Mouse (Mus musculus) liver (tissue): Measurements from ENCODE around the gene Pde4dip.

Experiments
- DNase-seq: peaks from one replicate; pipeline ENCODE4 v3.0.0-alpha.2; 2020; ENCODE audit warnings: mixed read lengths

Gene Pde4dip

DNA sequence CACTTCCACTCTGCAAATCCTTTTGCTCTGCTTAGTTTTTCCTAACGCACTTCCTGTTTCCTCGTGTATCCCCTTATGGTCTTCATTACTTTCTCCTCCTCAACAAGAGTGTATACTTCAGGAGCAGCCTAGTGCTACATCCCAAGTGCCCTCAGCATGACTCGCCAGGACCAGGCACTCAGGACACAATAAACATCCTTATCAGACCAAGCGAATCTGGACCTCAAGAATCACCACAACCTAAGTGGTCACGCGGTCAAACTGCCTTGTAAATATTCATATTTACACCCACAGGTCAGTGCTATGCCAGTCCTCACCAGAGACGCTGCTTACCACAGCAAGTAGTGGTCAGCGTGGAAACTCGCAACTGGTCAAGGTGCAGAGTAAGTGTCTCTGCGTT, 139.7 kb downstream of the Pde4dip start:
- no peak for DNase-seq

DNA sequence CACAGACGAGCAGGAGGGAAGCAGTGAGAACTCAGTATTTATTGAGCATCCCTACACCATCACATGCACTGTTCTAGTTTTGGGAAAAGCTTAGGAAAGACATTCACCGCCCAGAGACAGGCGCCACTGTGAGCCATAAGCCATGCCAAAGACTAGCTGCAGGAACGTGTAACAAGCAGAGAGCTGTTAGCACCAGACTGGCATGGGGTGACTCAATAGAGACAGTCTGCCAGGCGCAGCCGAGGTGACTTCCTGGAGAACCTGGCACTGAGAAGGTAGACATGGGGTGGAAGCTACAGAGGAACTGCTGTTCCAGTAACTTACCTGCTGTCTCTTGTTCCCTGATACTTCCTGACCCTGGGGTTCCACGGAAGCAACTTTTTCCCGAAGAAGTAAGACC, 145.7 kb downstream of the Pde4dip start:
- DNase-seq: no peak

DNA sequence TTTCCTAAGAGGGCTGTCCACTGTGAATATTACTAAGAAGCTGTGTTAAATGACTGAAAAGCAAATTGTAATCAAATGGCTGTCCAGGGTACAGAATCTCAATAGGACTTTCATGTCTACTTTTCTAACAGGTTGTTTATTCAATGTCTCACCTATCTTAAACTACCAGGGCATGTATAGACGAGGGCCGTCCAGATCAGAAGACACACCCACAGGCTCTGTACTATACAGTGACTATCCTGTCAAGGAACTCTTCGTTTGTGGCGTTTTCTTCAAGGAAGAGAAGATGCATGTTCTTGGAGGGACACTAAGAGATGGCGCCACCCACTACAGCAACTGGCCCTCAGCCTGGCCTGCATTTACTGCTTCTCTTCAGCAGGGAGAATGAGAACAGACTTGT, 152.9 kb downstream of the Pde4dip start:
- DNase-seq: no peak

DNA sequence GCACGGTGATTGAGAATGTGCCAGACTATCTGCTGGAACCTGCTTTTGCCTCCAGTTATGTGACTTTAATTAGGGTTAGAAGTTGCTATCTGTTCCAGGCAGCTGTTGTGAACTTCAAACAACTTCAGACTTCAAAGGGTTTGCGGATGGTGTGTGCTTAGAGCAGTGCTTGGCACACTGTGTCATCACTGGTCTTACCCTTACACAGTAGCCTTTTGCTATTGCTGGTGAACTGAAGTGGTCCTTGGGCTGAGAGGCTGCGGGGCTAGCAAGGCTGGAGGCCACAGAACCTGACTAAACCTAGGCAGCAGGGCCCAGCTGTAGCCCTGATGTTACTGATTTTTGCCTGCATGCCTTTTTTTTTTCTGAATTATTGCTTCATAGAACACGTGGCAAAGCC, 154.2 kb downstream of the Pde4dip start:
- DNase-seq: no peak

DNA sequence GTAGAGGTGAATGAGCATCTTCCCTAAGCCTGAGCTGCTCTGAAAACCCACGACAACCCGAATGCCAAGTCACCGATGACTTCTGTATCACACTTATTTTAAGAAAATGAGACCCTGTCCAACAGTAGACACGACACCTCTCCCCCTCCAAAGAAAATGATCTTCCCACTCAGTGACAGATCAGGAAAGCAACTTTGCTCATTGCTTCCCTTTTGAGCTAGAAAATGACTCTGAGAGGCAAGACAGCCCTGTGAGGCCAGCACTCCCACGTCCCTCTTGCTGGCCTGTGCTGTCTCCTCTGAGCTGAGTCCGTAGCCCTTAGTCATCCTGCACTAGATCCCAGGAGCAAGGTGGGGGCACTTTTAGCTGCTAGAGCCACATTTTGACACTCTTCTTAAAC, 155.9 kb downstream of the Pde4dip start:
- no peak for DNase-seq

DNA sequence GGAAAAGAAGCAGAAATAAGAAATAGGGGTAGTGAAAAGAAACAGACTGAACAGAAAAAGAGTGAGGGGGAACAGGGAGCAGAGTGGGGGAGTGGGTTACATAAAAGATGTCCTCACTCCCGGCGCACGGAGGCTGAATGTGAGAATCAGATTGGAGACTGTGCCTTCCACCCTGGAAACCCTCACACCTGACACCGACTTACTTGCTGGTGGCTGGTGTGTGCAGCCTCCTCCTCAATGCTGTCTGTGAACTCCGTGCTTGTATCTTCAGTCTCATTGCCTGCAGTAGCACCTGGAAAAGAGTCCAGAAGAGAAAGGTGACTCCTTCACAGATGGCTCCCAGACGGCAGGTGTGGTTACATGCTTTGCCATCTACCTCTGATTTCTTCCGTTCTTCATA, 157.9 kb downstream of the Pde4dip start:
- no peak for DNase-seq

DNA sequence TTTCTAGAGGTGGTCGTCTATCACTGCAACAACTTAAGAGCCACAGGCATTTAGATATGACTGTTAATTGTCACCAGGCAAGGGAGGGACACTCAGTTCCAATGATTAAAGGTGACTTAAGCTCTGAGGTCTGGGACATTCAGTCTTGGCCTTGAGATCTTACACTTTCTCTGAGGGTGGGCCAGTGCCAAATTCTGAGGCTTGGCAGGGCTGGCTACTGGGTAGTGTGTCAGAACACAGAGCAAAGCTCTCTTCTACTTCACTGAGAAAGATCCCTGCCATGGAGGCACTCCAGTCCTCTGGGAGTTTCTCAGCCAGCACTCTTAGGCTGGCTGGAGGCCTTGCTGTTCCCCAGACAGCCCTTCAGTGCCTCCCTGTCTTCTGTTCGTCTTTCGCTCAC, 158.4 kb downstream of the Pde4dip start:
- no peak for DNase-seq

DNA sequence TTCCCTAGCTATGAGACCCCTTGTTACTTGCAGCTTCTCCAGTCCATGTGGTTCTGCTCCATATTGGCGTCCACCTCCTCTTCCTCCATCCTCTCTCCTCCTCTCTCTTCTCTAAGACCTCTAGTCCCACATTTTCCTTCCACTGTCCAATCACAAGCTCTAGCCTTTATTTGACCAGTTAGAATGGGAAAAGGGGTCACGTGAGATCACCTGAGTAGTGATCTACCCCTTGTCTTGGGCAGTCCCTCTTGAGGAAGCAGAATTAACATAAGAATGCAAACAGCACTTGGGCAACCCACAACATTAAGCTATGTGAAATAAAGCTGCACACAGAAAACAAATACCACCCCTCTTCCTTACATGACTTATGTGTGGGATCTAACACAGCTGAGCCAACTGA, 160.7 kb downstream of the Pde4dip start:
- no peak for DNase-seq

DNA sequence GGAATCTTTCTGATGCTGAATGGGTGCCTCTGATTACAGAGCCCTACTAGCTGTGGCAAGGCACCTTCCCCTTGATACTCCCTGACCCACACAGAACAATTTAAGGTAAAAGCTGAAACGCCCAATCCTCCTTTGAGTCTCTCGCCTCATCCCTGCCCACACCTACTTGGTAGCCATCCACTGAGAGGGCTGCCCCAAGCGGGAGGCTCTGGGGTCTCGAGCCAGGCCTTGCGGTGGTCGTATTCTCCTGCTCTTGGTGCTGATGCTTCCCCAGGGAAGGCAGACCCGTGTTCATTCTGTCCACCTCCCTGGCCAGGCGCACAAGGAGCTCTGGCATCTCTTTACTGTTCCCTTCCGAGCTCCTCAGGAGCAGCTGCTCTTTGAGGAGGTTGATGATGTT, 169.4 kb downstream of the Pde4dip start:
- DNase-seq: no peak

DNA sequence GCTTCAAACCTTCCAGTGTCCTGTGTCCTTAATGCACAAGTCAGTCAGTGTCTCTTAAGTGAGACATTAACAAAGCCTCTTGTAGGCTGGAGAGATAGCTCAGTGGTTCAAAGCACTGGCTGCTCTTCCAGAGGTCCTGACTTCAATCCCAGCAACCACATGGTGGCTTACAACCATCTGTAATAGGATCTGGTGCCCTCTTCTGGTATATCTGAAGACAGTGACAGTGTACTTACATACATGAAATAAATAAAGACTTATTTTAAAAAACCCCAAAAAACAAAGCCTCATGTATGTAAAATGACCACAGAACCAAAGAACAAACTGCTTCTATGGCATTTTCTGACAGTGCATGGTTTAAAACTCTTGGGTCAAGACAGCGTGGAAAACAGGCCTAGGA, 172.6 kb downstream of the Pde4dip start:
- DNase-seq: no peak

DNA sequence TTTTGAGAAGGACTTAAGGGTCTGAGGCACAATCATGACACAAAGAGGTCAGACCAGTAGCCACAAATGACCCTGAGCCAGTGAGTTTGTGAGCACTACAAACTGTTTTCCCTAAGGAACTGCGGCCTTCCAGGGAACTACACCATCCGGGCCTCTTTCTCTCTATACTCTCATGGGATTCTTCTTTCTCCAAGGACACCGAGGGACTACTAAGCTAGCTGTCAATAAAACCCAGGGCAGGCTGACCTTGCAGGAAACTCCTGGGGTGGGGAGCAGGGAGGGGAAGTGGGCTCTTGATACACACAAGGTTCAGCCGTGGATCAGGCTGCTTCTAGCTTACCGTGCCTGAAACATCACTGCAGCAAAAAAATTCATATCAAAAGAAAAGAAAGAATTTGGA, 177.6 kb downstream of the Pde4dip start:
- DNase-seq: no peak

DNA sequence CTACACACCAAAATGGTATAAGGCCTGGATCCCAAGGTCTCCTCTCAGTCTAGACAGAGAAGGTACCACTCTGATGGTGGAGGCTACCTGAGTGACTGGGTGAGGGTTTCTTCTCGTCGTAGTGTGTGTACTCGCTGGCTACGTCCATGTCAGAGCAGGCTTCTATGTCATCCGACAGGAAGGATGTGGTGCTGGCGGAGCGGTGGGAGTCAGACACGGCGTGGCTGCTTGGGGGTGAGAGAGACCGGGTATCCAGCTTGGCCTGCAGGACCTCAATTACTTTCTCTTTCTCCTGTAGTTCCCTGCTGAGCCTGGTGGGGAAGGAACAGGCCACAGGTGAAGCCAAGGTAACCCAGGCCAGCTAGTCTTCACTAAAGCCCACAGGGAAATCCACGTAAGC, 178.4 kb downstream of the Pde4dip start:
- no peak for DNase-seq

DNA sequence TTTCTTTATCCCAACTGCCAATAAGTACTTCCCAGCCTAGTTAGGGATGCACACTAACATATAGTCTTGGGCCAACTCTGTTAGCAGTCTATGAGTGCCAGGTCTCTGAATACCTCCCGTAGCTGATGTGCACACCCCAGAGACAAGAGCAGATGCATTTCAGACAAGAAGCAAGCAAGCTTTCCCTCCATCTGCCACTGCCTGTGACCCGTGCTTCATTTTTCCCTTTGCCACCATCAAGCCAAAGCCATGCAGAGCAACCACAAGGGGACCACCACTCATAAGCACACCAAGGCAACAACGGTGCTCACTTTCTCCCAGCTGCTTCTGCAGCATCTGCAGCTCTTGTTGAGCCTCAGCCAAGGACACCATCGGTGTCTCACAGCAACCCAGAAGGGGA, 181.9 kb downstream of the Pde4dip start:
- DNase-seq: no peak

DNA sequence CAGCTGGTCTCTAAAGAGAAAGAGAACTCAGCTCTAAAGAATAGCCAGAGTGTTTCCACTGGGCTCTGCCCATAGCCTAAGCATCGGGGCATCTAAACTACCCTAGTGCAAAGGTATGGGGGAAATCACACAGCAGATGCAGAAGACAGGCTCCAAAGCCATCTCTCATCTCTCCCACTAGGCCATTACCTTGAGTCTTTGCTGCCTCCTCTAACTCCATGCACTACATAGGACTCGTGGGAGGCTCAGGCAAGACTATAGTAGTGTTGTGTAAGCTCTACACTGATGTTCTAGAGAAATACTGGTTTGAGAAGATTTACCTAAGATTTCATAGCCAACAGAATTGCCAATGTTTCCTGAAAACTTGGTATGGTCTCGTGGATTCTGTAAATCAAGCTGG, 183.0 kb downstream of the Pde4dip start:
- DNase-seq: no peak

DNA sequence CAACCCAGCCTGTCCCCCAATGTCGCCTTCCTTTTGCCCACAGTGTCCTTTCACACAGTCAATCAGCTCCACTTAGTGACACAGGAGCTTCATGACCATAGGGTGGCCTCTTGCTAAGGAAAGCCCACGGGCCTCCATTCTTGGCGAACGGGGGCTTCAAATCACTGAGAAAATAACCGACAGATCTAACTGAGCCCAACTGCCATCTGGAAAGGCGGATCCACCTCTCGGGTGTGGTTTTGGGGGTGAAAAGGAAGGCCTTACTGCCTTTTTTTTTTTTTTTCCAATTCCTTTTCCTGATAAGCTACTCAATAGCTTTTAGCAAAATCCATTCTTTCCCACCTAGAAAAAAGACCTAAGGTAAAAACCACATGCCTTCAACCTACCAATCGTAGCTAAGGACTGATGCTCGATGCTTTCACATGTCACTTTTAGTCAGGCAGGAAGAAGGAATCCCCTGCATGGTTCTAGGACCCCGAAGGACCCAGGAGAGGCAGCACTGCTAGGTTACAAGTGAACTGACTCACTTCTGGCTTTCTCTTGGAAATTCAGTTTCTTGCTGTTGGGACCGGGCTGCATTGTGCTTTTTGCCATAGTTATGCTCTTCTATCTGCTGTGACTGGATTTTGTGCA, 185.9 kb downstream of the Pde4dip start:
- DNase-seq: no peak

DNA sequence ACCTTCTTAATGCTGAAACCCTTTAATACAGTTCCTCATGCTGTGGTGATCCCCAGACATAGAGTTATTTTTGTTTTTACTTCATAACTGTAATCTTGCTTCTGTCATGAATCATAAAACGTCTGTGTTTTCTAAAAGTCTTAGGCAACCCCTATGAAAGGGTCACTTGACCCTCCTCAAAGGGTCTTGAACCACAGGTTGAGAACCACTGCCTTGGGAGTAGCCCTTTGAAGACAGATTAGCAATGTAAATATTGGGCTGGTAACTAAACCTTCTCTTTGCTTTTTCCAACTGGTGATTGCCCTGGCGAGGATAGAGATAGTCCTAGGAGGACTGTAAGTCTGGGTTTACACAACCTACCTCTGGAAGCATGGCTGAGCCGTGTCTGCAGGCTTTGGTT, 187.3 kb downstream of the Pde4dip start:
- DNase-seq: no peak

DNA sequence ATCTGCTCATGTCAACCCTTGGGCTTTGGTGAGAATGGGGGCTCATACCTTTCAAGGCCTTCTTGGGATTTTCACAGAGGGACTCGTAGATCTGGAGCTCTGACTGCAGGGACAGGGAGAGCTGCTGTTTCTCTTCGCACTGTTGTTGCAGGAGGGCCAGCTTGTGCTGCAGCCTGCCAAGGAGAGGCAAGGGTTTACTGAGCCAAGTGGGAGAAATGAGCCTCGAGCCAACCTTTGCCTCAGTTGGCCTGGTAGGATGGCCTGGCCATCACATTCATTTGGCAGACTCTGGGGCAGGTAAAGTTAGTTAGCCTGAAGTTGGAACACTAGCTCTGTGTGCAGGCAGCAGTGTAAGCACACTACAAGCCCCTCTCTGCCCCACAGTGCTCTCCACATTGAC, 189.4 kb downstream of the Pde4dip start:
- DNase-seq: no peak

DNA sequence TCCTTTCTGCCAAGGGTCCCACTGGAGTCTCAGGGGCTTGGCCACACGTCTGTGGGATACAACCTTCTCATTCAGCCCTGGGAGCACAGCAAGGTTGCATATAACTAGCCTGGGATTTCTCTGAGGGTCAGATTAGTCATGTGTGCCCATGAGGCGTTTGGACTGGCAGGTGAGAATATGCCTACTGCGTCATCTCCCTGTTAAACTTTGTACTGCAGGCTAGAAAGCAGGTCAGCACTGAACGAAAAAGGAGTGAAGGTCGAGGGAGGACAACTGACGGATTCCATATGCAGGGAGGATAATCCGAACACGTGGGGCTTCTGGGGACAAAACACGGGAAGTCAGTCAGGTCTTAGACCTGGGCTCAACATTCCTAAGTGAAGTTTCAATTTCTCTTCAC, 191.2 kb downstream of the Pde4dip start:
- no peak for DNase-seq

DNA sequence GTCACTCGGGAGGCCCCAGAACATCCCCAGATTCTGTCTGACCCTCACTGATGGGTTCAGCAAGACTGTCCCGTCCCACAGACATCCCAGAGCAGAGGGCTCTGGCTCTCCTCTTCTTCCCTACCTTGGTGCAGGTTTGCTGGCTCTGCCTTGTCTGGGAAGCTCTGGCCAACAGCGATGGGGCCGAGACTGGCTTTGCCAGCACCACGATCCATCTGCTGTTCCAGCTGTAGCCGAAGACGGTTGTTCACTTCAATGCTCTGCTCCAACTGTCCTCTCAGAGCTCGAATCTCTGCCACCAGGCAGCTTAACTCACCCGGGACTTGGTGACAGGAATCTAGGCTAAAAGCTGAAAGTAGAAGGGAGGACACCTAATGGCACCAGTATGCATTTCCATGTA, 191.6 kb downstream of the Pde4dip start:
- DNase-seq: no peak

DNA sequence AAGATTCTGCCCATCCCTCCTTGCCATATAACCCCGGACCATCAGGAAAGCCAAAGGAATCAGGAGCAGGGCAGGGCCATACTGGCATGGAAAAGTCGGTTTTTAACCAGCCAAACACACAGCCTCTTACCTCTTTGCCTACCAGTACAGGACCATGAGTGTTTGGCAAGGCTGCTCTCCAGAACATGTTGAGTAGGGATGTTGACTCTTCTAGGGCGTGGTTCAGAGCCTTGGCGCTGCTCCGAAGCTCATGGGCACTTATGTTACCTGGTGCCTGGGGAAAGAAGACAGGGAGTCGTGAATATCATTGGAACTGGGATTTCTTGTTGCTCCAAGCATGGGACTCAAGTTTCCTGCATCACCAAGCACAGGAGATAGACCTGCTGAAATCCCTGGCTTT, 194.7 kb downstream of the Pde4dip start:
- no peak for DNase-seq

DNA sequence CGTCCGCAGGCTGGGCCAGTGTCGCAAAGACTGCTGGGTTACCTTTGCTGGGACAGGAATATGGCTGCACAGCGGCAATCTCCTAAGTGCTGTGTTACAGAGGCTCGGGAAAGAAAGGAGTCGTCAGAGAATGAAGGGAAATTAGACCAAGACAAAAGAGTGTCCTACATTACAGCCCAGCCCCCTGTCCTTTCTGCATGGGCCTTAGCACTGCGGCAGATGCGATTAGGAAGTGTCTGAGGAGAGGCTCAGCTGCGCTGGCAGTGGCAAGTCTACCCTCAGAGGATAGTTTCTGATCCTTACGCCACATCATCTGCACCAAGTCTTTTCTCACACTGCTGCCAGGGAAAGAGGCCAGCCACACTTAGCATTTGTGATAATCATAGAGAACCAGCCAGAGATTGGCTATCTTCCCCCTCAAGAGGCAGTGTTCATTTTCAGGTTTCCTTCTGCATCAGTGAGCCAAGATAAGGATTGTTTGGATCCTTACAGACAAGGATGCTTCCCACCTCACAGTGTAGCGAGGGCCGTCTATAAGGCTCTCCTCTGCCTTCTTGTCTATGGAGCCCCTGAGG, 197.0 kb downstream of the Pde4dip start:
- no peak for DNase-seq

DNA sequence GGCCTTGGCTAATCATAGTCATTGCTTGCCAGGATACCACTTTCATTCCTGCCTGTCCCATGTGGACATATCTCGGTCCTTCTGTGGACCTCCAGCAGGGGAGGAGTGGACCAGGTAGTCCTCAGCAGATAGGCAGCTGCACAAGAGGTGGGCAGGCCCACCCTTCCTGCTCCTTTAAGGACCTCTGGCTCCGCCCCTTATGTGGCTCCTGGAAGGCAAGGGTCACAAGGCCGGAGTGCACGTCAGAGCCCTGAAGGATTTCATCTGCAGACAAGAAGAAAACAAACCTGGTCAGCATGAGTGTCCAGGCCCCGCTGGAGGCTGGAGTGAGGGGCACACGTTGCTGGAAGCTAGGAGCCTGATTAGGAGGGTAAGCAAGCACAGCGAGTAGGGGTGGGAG, 197.9 kb downstream of the Pde4dip start:
- no peak for DNase-seq

DNA sequence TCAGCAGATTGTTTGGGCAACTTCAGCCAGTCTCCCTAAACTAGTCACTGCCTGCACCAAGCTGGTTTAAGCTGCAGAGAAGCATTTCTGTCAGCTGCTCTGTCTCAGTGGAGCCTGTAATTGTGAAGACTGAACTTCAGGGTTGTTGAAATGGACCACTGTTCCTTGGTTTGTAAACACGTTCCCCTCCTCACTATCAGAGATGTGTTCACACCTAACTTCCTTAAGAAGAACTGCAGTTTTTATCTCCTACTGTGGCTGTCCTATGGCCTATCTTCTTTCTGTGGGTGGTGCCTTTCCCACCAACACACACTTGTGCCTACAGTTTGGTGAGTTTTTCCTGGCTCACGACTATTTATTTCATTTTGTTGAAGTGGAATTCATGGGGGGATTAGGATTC, 199.2 kb downstream of the Pde4dip start:
- no peak for DNase-seq

DNA sequence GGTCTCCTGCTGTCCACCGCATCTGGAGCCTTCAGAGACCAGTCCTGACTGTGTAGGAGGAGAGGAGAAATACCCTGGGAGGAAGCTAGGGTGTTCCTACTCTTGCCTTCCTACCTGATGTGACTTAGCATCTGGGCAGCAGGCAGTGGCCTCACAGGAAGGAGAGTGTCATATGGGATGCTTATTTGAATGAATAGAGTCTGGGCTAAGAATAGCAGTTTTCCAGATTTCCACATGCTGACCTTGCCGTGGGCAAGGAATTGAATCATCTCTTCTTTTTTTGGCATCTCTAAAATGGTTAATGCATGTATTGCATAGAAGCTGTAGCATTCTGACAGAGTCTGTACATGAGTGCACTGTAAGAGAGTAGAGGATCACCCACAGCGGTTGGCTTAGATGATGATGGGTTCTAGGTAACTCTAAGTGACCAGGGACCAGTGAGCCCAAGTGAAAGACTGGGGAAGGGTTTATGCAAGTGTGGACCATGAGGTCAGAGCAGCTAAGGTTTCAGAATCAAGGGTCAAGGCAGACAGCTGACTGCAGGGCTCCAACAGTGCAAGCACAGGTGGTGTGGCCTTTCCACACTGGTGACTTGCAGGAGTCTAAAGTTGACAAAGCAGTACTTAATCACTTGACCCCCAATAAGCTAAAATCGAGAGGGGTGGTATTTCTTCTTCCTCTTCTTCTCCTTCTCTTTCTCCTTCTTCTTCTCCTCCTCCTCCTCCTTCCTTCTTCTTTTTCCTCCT, 202.0 kb downstream of the Pde4dip start:
- no peak for DNase-seq
